Mouse (Mus musculus) macrophage (primary cell): ENCODE measurements around the gene Gm45713. TPM values are rescaled to one million over a fixed set of nuclear protein-coding genes. Genes with fewer than 3 reads are reported as not detected.

Source experiments
- H3K27ac ChIP-seq: fragments of 350-480 bp; formaldehyde crosslinking; 2 replicates; pipeline ENCODE4 v1.9.0; 2021
- H3K36me3 ChIP-seq: fragments of 350-480 bp; formaldehyde crosslinking; 2 replicates; pipeline ENCODE4 v1.9.0; 2021; ENCODE audit errors: inconsistent target
- H3K4me3 ChIP-seq: fragments of 350-480 bp; formaldehyde crosslinking; 2 replicates; pipeline ENCODE4 v1.9.0; 2021; ENCODE audit errors: inconsistent target
- H3K79me2 ChIP-seq: fragments of 350-480 bp; formaldehyde crosslinking; 2 replicates; pipeline ENCODE4 v1.9.0; 2021; ENCODE audit errors: inconsistent target
- WGBS: methylation state at CpG from one replicate; pipeline ENCODE4 v1.1.7; 2026; ENCODE audit warnings: inconsistent platforms; ENCODE audit not compliant: missing documents; 5-methylcytosine and 5-hydroxymethylcytosine counted together
- polyA plus RNA-seq: library from polyadenylated mRNA; stranded (reverse); fragments of 250-400 nt; gene quantifications from 3 replicates; pipeline ENCODE4 v1.2.4, GENCODE M21; 2018; ENCODE audit warnings: inconsistent platforms

The Gm45713 gene
- polyA plus RNA-seq, 1 experiment from 2014 or later, result not detected

- H3K27ac ChIP-seq, result no peak overlapping the region
- H3K79me2 ChIP-seq, result no peaks in the 10 kb centered on the region
- WGBS, result 15% methylated on average over 21 of the region's 24 CpGs
- H3K4me3 ChIP-seq, result no peak overlapping the region
- H3K36me3 ChIP-seq, result no peaks in the 10 kb centered on the region
Measured at GRCm38 (mm10) chr7:45168656-45169055, 32.6 kb upstream of the Gm45713 start.

GRCm38 (mm10) chr7:45167761-45168445, 31.9 kb upstream of the Gm45713 start:
- Histone ChIP-seq H3K27ac (no peak overlapping the region), H3K4me3 (no peak overlapping the region), H3K79me2 (no peaks in the 10 kb centered on the region), H3K36me3 (no peaks in the 10 kb centered on the region)
- 13% methylated on average over 19 of the region's 19 CpGs for WGBS

GRCm38 (mm10) chr7:45166950-45167401, 30.9 kb upstream of the Gm45713 start:
- no peaks in the 10 kb centered on the region for H3K36me3 ChIP-seq
- no peaks in the 10 kb centered on the region for H3K79me2 ChIP-seq
- WGBS, result 41% methylated on average over 6 of the region's 10 CpGs
- H3K27ac ChIP-seq, result no peak overlapping the region
- no peak overlapping the region for H3K4me3 ChIP-seq

- Histone ChIP-seq H3K27ac (no peak overlapping the region), H3K36me3 (no peaks in the 10 kb centered on the region), H3K4me3 (no peak overlapping the region), H3K79me2 (no peaks in the 10 kb centered on the region)
- WGBS, result 82% methylated on average over 11 of the region's 11 CpGs
Measured at GRCm38 (mm10) chr7:45165701-45166100, 29.7 kb upstream of the Gm45713 start.

GRCm38 (mm10) chr7:45164833-45165232, 28.8 kb upstream of the Gm45713 start:
- H3K27ac ChIP-seq, result no peak overlapping the region
- 78% methylated on average over 5 of the region's 5 CpGs for WGBS
- H3K36me3 ChIP-seq, result peaks cover 3% of the 10 kb centered on the region; the same call in 1 of the 2 replicates
- no peak overlapping the region for H3K4me3 ChIP-seq
- no peaks in the 10 kb centered on the region for H3K79me2 ChIP-seq

- peaks cover 8% of the 10 kb centered on the region; the same call in 1 of the 2 replicates for H3K36me3 ChIP-seq
- H3K4me3 ChIP-seq, result no peak within 1 kb of the TSS
- H3K79me2 ChIP-seq, result no peaks in the 10 kb centered on the region
- WGBS, result 5% methylated on average over 38 of the region's 41 CpGs
- H3K27ac ChIP-seq, result no peak within 1 kb of the TSS
Measured at GRCm38 (mm10) chr7:45163735-45164490, 27.9 kb upstream of the Gm45713 start, which contains the start of gene Slc17a7. Gene Slc17a7 (plus strand): TSS chr7:45163949.

- Histone ChIP-seq H3K27ac (no peak overlapping the region), H3K36me3 (peaks cover 14% of the 10 kb centered on the region; the same call in 1 of the 2 replicates), H3K79me2 (no peaks in the 10 kb centered on the region), H3K4me3 (no peak overlapping the region)
- 68% methylated on average over 9 of the region's 9 CpGs for WGBS
Measured at GRCm38 (mm10) chr7:45162996-45163615, 27.1 kb upstream of the Gm45713 start.

GRCm38 (mm10) chr7:45162551-45162950, 26.5 kb upstream of the Gm45713 start:
- peaks cover 16% of the 10 kb centered on the region; the same call in 1 of the 2 replicates for H3K36me3 ChIP-seq
- H3K27ac ChIP-seq, result no peak overlapping the region
- H3K4me3 ChIP-seq, result no peak overlapping the region
- no peaks in the 10 kb centered on the region for H3K79me2 ChIP-seq
- 30% methylated on average over 6 of the region's 6 CpGs for WGBS

- WGBS, result 5% methylated on average over 35 of the region's 35 CpGs
- Histone ChIP-seq H3K27ac (no peak overlapping the region), H3K79me2 (no peaks in the 10 kb centered on the region), H3K4me3 (no peak overlapping the region), H3K36me3 (peaks cover 16% of the 10 kb centered on the region; the same call in 1 of the 2 replicates)
Measured at GRCm38 (mm10) chr7:45161612-45162473, 25.8 kb upstream of the Gm45713 start.

GRCm38 (mm10) chr7:45160866-45161265, 24.8 kb upstream of the Gm45713 start:
- WGBS, result 80% methylated on average over 2 of the region's 3 CpGs
- Histone ChIP-seq H3K79me2 (no peaks in the 10 kb centered on the region), H3K36me3 (peaks cover 16% of the 10 kb centered on the region; the same call in 1 of the 2 replicates), H3K4me3 (no peak overlapping the region), H3K27ac (no peak overlapping the region)

GRCm38 (mm10) chr7:45160316-45160800, 24.3 kb upstream of the Gm45713 start:
- 94% methylated on average over 5 of the region's 6 CpGs for WGBS
- no peaks in the 10 kb centered on the region for H3K79me2 ChIP-seq
- no peak overlapping the region for H3K4me3 ChIP-seq
- H3K27ac ChIP-seq, result no peak overlapping the region
- H3K36me3 ChIP-seq, result peaks cover 16% of the 10 kb centered on the region; the same call in 1 of the 2 replicates

GRCm38 (mm10) chr7:45158991-45159390, 23.0 kb upstream of the Gm45713 start:
- H3K4me3 ChIP-seq, result no peak overlapping the region
- WGBS, result 100% methylated on average over 5 of the region's 6 CpGs
- H3K27ac ChIP-seq, result no peak overlapping the region
- no peaks in the 10 kb centered on the region for H3K79me2 ChIP-seq
- H3K36me3 ChIP-seq, result peaks cover 16% of the 10 kb centered on the region; the same call in 1 of the 2 replicates

GRCm38 (mm10) chr7:45157459-45157858, 21.4 kb upstream of the Gm45713 start:
- H3K36me3 ChIP-seq, result peaks cover 16% of the 10 kb centered on the region; the same call in 1 of the 2 replicates
- no peaks in the 10 kb centered on the region for H3K79me2 ChIP-seq
- H3K4me3 ChIP-seq, result no peak overlapping the region
- WGBS, result 95% methylated on average over 14 of the region's 14 CpGs
- H3K27ac ChIP-seq, result no peak overlapping the region

- Histone ChIP-seq H3K4me3 (no peak overlapping the region), H3K27ac (no peak overlapping the region), H3K36me3 (peaks cover 16% of the 10 kb centered on the region; the same call in 1 of the 2 replicates), H3K79me2 (peaks cover 5% of the 10 kb centered on the region; the same call in 1 of the 2 replicates)
- WGBS, result 93% methylated on average over 15 of the region's 15 CpGs
Measured at GRCm38 (mm10) chr7:45156206-45156605, 20.2 kb upstream of the Gm45713 start.
